Mouse (Mus musculus) midbrain, embryonic 13.5 days (tissue): ENCODE measurements at regions not wholly inside any gene's neighbourhood (a gene's known extent, or its start where the extent isn't known, plus 50 kb on each side); places are given as distances from the start of the nearest gene placed in this dataset.

Experiments
- ATAC-seq: fragments of 200-750 bp; cut with Nextera tagmentation; 2 replicates; pipeline ENCODE4 v1.8.0; 2017; ENCODE audit warnings: mild to moderate bottlenecking, moderate TSS enrichment, moderate library complexity
- H3K27ac ChIP-seq: fragments of 300-500 bp; sonication (generic); 2 replicates; pipeline ENCODE4 v1.5.1; 2015; ENCODE audit warnings: inconsistent platforms, mild to moderate bottlenecking, moderate library complexity
- H3K27me3 ChIP-seq: fragments of 300-500 bp; sonication (generic); 2 replicates; pipeline ENCODE4 v1.6.1; 2015; ENCODE audit warnings: mild to moderate bottlenecking, inconsistent platforms
- H3K36me3 ChIP-seq: fragments of 300-500 bp; sonication (generic); 2 replicates; pipeline ENCODE4 v1.6.1; 2015; ENCODE audit warnings: mild to moderate bottlenecking, inconsistent platforms
- H3K4me1 ChIP-seq: fragments of 300-500 bp; sonication (generic); replicated peaks from 2 replicates; pipeline ENCODE4 v1.6.1; 2015; ENCODE audit warnings: inconsistent platforms
- H3K4me2 ChIP-seq: fragments of 300-500 bp; sonication (generic); replicated peaks from 2 replicates; pipeline ENCODE4 v1.6.1; 2015; ENCODE audit warnings: moderate library complexity, mild to moderate bottlenecking, inconsistent platforms
- H3K4me3 ChIP-seq: fragments of 300-500 bp; sonication (generic); replicated peaks from 2 replicates; pipeline ENCODE4 v1.5.1; 2015; ENCODE audit warnings: mild to moderate bottlenecking, inconsistent platforms
- H3K9ac ChIP-seq: fragments of 300-500 bp; sonication (generic); replicated peaks from 2 replicates; pipeline ENCODE4 v1.6.1; 2015; ENCODE audit warnings: mild to moderate bottlenecking, inconsistent platforms
- H3K9me3 ChIP-seq: fragments of 300-500 bp; sonication (generic); 2 replicates; pipeline ENCODE4 v1.6.1; 2016; ENCODE audit warnings: mild to moderate bottlenecking, inconsistent platforms
- WGBS: fragments of 180-500 bp; shearing (Covaris S2); methylation state at CpG from one replicate; pipeline ENCODE4 v1.1.7; 2015; 5-methylcytosine and 5-hydroxymethylcytosine counted together

GRCm38 (mm10) chr17:48742769-48743405 is 189.3 kb upstream of the Lrfn2 start:
- no peaks in the 10 kb centered on the region for H3K27me3 ChIP-seq
- no peak overlapping the region for H3K9ac ChIP-seq
- H3K27ac ChIP-seq: no peak overlapping the region
- H3K9me3 ChIP-seq: no peaks in the 10 kb centered on the region
- no peak overlapping the region for H3K4me2 ChIP-seq
- H3K36me3 ChIP-seq: no peaks in the 10 kb centered on the region
- H3K4me1 ChIP-seq: peaks cover 12% of the 10 kb centered on the region
- no peak overlapping the region for H3K4me3 ChIP-seq
- 20% methylated on average over 13 of the region's 13 CpGs for WGBS
- ATAC-seq: 0 out of 2 replicates have a peak, but pooled peaks have one; percentile 14

GRCm38 (mm10) chr17:48770099-48770498 is 162.1 kb upstream of the Lrfn2 start:
- H3K4me1 ChIP-seq: peaks cover 29% of the 10 kb centered on the region
- H3K27me3 ChIP-seq: no peaks in the 10 kb centered on the region
- 91% methylated on average over 2 of the region's 2 CpGs for whole genome bisulfite sequencing
- no peaks in the 10 kb centered on the region for H3K9me3 ChIP-seq
- no peaks in the 10 kb centered on the region for H3K36me3 ChIP-seq
- no peak overlapping the region for H3K27ac ChIP-seq
- no peak overlapping the region for H3K4me2 ChIP-seq
- no peak overlapping the region for H3K9ac ChIP-seq
- ATAC-seq: no peak
- H3K4me3 ChIP-seq: no peak overlapping the region

GRCm38 (mm10) chr17:48771721-48772320 is 160.4 kb upstream of the Lrfn2 start:
- peak; percentile 44; the same call in 1 of the 2 replicates for ATAC-seq
- Histone ChIP-seq H3K9me3 (no peaks in the 10 kb centered on the region), H3K27me3 (no peaks in the 10 kb centered on the region), H3K4me1 (peaks cover 46% of the 10 kb centered on the region), H3K36me3 (no peaks in the 10 kb centered on the region), H3K4me3 (no peak overlapping the region), H3K27ac (peak overlapping the region; percentile 35), H3K9ac (no peak overlapping the region), H3K4me2 (no peak overlapping the region)
- WGBS: 48% methylated on average over 13 of the region's 13 CpGs

GRCm38 (mm10) chr17:48774172-48774890 is 157.8 kb upstream of the Lrfn2 start:
- peak; percentile 63 for ATAC-seq
- 8% methylated on average over 15 of the region's 15 CpGs for WGBS
- Histone ChIP-seq H3K27ac (no peak overlapping the region), H3K4me3 (no peak overlapping the region), H3K36me3 (no peaks in the 10 kb centered on the region), H3K27me3 (no peaks in the 10 kb centered on the region), H3K9me3 (no peaks in the 10 kb centered on the region), H3K4me1 (peaks cover 50% of the 10 kb centered on the region), H3K9ac (no peak overlapping the region), H3K4me2 (no peak overlapping the region)

- no peak for ATAC-seq
- Histone ChIP-seq H3K27ac (peak overlapping the region; percentile 85; the same call in 1 of the 2 replicates), H3K4me2 (no peak overlapping the region), H3K9me3 (no peaks in the 10 kb centered on the region), H3K27me3 (no peaks in the 10 kb centered on the region), H3K36me3 (no peaks in the 10 kb centered on the region), H3K9ac (no peak overlapping the region), H3K4me1 (peaks cover 52% of the 10 kb centered on the region), H3K4me3 (no peak overlapping the region)
- 61% methylated on average over 5 of the region's 5 CpGs for WGBS
Observed at GRCm38 (mm10) chr17:48775479-48775878, 156.7 kb upstream of the Lrfn2 start.

GRCm38 (mm10) chr17:48776502-48776902 is 155.7 kb upstream of the Lrfn2 start:
- H3K36me3 ChIP-seq: no peaks in the 10 kb centered on the region
- no peaks in the 10 kb centered on the region for H3K27me3 ChIP-seq
- H3K4me3 ChIP-seq: no peak overlapping the region
- peaks cover 53% of the 10 kb centered on the region for H3K4me1 ChIP-seq
- H3K27ac ChIP-seq: peak overlapping the region; percentile 85
- peak overlapping the region; percentile 50; the same call in 1 of the 2 replicates for H3K9ac ChIP-seq
- WGBS: 12% methylated on average over 2 of the region's 2 CpGs
- ATAC-seq: peak; percentile 63
- H3K9me3 ChIP-seq: no peaks in the 10 kb centered on the region
- H3K4me2 ChIP-seq: no peak overlapping the region

- Histone ChIP-seq H3K9me3 (no peaks in the 10 kb centered on the region), H3K27ac (no peak overlapping the region), H3K36me3 (no peaks in the 10 kb centered on the region), H3K4me2 (no peak overlapping the region), H3K4me1 (peaks cover 27% of the 10 kb centered on the region), H3K9ac (no peak overlapping the region), H3K27me3 (no peaks in the 10 kb centered on the region), H3K4me3 (no peak overlapping the region)
- ATAC-seq: no peak
- 82% methylated on average over 7 of the region's 7 CpGs for WGBS
Observed at GRCm38 (mm10) chr17:48780217-48780616, 152.0 kb upstream of the Lrfn2 start.

GRCm38 (mm10) chr17:48784417-48784816 is 147.8 kb upstream of the Lrfn2 start:
- Histone ChIP-seq H3K36me3 (no peaks in the 10 kb centered on the region), H3K27ac (no peak overlapping the region), H3K4me1 (peaks cover 7% of the 10 kb centered on the region), H3K9me3 (no peaks in the 10 kb centered on the region), H3K27me3 (no peaks in the 10 kb centered on the region), H3K4me2 (no peak overlapping the region), H3K4me3 (no peak overlapping the region), H3K9ac (no peak overlapping the region)
- no peak for ATAC-seq
- WGBS: 75% methylated on average over 5 of the region's 5 CpGs

- no peak for ATAC-seq
- Histone ChIP-seq H3K27me3 (no peaks in the 10 kb centered on the region), H3K4me2 (no peak overlapping the region), H3K9ac (no peak overlapping the region), H3K36me3 (no peaks in the 10 kb centered on the region), H3K4me1 (no peaks in the 10 kb centered on the region), H3K4me3 (no peak overlapping the region), H3K27ac (no peak overlapping the region), H3K9me3 (no peaks in the 10 kb centered on the region)
- WGBS: 91% methylated on average over 12 of the region's 12 CpGs
Observed at GRCm38 (mm10) chr17:48786501-48786900, 145.7 kb upstream of the Lrfn2 start.

- ATAC-seq: no peak
- H3K27me3 ChIP-seq: no peaks in the 10 kb centered on the region
- H3K36me3 ChIP-seq: no peaks in the 10 kb centered on the region
- H3K4me1 ChIP-seq: no peaks in the 10 kb centered on the region
- no peak overlapping the region for H3K4me2 ChIP-seq
- no peak overlapping the region for H3K9ac ChIP-seq
- H3K9me3 ChIP-seq: no peaks in the 10 kb centered on the region
- no peak overlapping the region for H3K27ac ChIP-seq
- H3K4me3 ChIP-seq: no peak overlapping the region
- WGBS: 87% methylated on average over 7 of the region's 7 CpGs
Observed at GRCm38 (mm10) chr17:48789846-48790245, 142.3 kb upstream of the Lrfn2 start.

- Histone ChIP-seq H3K4me2 (no peak overlapping the region), H3K27ac (no peak overlapping the region), H3K4me1 (no peaks in the 10 kb centered on the region), H3K9me3 (no peaks in the 10 kb centered on the region), H3K36me3 (no peaks in the 10 kb centered on the region), H3K4me3 (no peak overlapping the region), H3K9ac (no peak overlapping the region), H3K27me3 (no peaks in the 10 kb centered on the region)
- ATAC-seq: no peak
- whole genome bisulfite sequencing: 50% methylated on average over 6 of the region's 6 CpGs
Observed at GRCm38 (mm10) chr17:48790526-48790925, 141.7 kb upstream of the Lrfn2 start.

- H3K27me3 ChIP-seq: no peaks in the 10 kb centered on the region
- H3K4me3 ChIP-seq: no peak overlapping the region
- no peaks in the 10 kb centered on the region for H3K4me1 ChIP-seq
- H3K27ac ChIP-seq: no peak overlapping the region
- no peaks in the 10 kb centered on the region for H3K9me3 ChIP-seq
- 81% methylated on average over 5 of the region's 5 CpGs for WGBS
- no peak for ATAC-seq
- H3K9ac ChIP-seq: no peak overlapping the region
- no peaks in the 10 kb centered on the region for H3K36me3 ChIP-seq
- no peak overlapping the region for H3K4me2 ChIP-seq
Observed at GRCm38 (mm10) chr17:48792954-48793353, 139.2 kb upstream of the Lrfn2 start.
